Mouse (Mus musculus) cerebellum, postnatal 10 days (tissue): Measurements from ENCODE around the gene Crygn.
A peak's percentile ranks its signal among the peaks of the same experiment; 100 is the strongest.

Experiments
- DNase-seq, 2 experiments: peaks; one replicate each; pipeline ENCODE4 v3.0.0; 2021; ENCODE audit warnings: mixed read lengths in 2 of 2

Crygn gene

GRCm38 (mm10) chr5:24743956-24744355 is 13.9 kb downstream of the Crygn start:
- peak; percentile 49 to 60 for DNase-seq

DNA sequence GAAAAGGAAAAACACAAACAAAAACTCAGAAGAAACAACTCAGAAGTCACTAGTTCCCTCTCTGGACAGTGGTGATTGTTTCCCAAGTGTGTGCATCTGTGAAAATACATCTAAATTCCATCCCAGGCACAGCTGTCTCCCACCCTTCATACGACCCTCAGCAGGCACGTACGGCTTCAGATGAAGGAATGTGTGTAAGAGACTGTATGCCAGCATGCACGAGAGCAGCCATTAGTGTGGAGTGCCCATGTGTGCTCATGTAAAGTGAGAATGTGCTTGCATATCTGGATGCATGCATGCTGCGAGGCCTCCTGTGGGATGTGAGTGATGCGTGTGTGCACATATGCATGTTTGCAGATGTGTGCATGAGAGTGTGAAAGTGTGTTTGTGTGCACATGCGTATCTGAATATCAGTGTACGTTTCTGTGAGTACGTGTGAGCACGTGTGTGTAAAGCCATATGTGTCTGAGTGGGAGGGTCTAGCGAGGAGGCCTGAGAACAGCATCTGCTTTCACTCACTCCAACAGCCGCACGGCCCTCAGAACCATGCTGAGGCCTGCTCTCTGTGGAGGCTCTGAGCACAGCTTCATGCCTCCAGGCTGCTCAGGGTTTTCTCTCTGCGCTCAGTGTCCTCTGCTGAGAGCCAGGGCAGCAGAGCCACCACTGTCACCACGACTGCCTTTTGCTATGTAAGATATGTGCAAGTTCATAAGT is 16.5 kb downstream of the Crygn start:
- no peak for DNase-seq

- DNase-seq: peak; percentile 46 to 61
Measured at GRCm38 (mm10) chr5:24739141-24739753, 18.6 kb downstream of the Crygn start.

DNA sequence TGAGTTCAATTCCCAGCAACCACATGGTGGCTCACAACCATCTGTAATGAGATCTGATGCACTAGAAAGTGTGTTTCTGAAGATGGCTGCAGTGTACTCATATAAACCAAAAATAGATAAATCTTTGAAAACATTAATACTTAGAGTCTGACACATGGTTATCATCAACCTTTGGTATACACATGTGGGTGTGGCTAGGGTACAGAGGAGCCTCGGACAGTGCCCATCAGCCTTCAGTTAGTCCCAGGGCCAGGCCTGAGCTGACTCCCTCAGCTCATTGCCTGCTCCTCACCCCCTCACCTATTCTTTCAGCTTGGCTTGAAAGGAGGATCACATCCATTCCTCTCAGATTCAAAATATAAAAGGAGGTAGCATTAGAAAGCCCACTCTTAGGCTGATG is 19.3 kb downstream of the Crygn start:
- no peak for DNase-seq

- peak; percentile 45 to 50 for DNase-seq
Measured at GRCm38 (mm10) chr5:24737595-24737994, 20.2 kb downstream of the Crygn start.

DNA sequence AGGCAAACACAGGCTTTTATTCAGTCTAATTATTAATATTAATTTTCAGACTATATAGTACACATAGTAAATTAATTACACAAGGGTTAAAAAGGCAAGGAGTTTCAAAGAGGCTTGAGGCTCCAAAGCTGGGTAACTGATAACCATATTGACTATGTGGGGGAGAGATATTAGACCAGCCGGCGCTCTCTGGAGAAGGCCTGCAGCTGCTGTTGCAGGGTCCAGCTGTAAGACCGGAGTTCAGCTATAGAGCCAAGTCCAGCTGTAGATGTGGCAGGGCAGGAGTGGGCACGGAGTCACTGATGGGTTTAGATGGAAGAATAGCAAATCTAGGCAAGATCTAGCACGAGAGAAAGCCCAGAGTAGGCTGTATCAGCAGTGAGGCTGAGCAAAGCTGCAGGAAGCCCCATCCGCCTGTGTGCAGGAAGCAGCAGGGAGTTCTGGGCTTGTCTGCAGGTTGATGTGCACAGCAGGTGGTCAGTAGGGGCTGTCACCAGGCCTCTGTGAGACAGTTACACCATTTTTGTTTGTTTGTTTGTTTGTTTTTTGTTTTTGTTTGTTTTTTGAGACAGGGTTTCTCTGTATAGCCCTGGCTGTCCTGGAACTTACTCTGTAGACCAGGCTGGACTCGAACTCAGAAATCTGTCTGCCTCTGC is 23.9 kb downstream of the Crygn start:
- DNase-seq: no peak

DNA sequence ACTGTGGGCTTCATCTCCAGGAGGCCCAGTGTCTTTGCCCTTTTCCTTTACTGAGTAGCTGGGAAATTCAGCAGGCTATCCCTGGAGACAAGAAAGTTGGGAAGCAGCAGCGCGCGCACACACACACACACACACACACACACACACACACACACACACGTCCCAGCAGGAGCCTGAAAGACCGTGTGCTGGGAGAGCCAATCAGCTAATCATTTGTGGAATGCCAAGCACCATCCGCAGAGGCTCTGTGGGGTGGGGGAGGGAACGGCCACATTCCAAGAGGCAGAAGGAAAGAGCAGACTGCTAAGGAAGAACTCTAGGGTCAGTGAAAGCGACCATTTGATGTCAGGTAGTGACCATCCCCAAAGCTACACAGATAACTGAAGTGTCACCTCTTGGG is 24.7 kb downstream of the Crygn start:
- DNase-seq: peak; percentile 25 to 39

- no peak for DNase-seq
Measured at GRCm38 (mm10) chr5:24730986-24731385, 26.8 kb downstream of the Crygn start.

- peak; percentile 37 to 39 for DNase-seq
Measured at GRCm38 (mm10) chr5:24730488-24730871, 27.3 kb downstream of the Crygn start, which contains the start of gene Wdr86. Wdr86 (minus strand) TSS chr5:24730727.

GRCm38 (mm10) chr5:24729797-24730487 is 27.9 kb downstream of the Crygn start:
- peak in 1 of 2 experiments; percentile 29 for DNase-seq

DNA sequence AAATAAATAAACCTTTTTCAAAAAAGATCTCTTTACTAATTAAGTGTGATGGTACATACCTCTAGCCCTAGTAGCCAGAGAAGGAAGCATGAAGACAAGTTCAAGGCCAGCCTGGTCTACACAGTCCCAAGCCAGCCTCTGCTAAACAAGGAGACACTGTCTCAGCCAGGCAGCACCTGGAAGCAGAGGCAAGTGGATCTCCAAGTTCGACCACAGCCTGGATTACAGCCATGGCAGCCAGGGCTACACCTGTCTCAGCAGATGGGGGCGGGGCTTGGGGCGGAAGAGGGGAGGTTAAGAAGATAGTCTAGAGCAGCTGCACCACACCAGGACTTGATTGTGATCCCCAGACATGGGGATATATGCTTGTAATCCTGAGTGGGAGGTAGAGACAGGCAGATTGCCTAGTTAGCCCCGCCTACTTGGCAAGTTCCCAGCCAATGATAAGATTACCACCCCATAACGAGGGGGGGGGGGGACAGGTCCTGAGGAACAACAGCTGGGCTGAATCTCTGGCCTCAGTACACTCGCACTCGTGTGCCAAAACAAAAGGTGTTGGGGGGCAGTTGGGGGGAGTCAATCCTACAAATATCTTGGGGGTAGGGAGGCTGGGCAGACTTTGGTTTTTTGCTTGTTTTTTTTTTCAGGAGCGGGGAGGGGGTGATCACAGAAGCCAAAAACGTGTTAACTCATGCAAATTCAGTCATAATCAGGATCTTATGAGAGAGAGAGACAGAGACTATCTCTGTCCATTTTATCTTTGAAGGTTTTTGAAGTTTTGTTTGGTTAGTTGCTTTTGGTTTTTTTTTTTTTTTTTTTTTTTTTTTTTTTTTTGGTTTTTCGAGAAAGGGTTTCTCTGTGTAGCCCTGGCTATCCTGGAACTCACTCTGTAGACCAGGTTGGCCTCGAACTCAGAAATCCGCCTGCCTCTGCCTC is 30.6 kb downstream of the Crygn start:
- peak; percentile 72 to 75 for DNase-seq

DNA sequence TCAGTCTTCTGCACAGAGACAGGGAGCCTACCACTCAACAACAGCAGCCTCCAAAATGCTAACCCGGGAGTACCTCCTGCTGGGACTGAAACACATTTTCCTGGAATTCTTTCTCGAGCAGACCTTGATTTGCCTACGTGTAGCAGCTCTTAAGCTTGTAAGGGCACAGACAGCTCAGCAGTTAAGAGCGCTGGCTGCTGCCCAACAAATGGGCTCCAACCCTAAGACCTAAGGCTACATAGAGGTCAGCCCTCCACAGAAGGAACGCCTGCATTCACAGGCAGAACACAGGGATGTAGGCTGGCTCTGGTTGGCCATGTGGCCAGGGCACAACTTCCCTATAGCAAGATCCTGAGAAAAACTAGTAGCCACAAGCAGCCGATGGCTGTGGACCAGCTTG is 31.9 kb downstream of the Crygn start:
- no peak for DNase-seq

DNA sequence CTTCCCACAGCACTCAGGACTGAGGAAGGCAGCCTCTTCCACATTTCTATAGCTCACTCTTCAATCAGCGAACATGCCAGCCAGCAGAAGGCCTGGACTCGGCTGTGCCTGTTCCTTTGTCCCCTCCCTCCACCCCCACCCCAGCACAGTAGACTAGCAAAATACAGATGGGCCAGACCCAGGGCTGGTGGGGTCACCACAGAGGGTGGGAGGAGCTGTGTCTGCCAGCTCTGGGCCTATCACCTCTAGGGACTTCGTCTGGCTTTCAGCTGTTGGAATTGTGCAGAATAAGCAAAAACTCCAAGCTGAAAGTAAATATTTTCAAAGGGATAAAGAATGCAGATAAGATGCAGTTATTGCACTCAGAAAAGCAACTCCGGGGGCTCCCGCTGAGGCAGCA is 33.0 kb downstream of the Crygn start:
- DNase-seq: peak; percentile 36 to 41

- DNase-seq: no peak
Measured at GRCm38 (mm10) chr5:24724270-24724634, 33.6 kb downstream of the Crygn start.

- DNase-seq: no peak
Measured at GRCm38 (mm10) chr5:24723527-24724269, 34.1 kb downstream of the Crygn start.

- no peak for DNase-seq
Measured at GRCm38 (mm10) chr5:24719852-24720251, 38.0 kb downstream of the Crygn start.

- DNase-seq: no peak
Measured at GRCm38 (mm10) chr5:24718076-24718475, 39.7 kb downstream of the Crygn start.

DNA sequence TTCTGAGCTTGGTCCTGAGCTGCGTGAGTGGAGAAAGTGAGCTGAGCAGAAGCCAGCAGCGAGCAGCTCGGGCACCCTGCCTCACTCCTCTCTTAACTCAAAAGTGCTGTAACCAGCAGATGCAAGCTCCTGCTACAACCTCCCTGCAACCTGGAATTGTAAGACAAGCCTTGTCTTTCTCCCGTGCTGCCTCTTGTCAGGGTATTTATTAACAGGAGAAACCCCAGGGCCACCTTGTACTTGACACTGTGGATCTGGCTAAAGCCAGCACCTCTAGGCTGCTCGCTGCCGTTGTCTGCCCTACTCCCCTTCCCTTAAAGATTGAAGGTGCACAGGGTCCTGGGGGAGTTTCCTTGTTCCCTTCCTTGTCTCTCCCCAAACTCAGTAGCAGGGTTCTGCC is 43.8 kb downstream of the Crygn start:
- DNase-seq: peak; percentile 42 to 56

- peak; percentile 96 for DNase-seq
Measured at GRCm38 (mm10) chr5:24713199-24713598, 44.6 kb downstream of the Crygn start.

DNA sequence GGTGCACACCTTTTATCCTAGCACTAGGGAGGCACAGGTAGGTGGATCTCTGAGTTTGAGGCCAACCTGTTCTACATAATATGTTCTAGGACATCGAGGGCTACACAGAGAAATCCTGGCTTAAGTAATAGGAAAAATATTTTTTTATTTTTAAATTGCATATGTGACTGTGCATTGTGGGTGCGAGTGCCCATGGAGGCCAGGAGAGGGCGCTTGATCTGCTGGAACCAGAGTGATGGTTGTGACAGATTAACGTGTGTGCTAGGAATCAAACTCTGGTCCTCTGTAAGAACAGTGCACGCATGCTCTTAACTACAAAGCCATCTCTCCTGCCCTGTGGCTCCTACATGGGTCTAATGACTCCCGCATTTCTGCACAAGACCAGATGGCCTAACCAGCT is 46.2 kb downstream of the Crygn start:
- DNase-seq: no peak

DNA sequence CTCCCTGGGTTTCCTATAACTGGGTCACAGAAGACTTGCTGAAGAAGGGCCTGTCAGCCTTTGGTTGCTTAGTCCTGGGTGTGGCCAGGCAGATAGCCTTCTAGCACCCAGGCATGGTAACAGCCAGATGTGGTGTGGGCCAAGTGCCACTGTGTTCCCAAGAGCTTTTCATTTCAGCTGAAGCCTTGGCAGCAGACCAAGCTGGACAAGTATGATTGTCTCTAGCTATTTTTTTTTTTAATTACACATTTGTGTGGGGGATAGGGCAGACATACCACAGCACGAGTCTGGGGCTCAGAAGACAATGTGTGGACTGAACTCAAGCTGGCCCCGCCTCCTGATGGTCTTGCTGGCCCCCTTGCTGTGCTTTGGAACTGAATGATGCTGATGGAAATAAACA is 47.8 kb downstream of the Crygn start:
- peak; percentile 52 to 55 for DNase-seq

DNA sequence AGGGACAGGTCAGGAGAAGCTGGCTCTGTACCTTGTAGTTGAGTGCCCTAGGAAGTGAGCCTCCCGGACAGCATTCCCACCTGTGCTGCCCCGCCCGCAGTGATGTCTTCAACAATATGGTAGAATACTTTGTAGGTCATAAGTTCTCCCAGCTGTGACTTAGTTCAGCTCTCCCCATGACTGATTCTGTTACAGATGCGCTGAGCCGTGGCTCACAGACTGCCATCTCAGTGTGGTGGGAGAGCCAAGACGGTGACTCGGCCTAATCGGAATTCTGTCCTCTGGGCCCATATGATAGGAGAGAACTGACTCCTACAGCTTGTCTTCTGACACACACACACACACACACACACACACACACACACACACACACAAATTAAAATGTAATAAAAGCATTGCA is 53.2 kb downstream of the Crygn start:
- DNase-seq: no peak
